Mouse (Mus musculus): ENCODE results near the gene Zcchc7.

- TF ChIP-seq GATA1 (IDR thresholded peaks at IDR 0.05; ENCODE audit: borderline replicate concordance, low read length) (no peak), FLI1 (IDR thresholded peaks at IDR 0.05; ENCODE audit: low read length) (no peak)
Measured at GRCm38 (mm10) chr4:44922466-44923128, 166.9 kb downstream of the Zcchc7 start.

Measured in megakaryocyte, embryonic 14.5 days (primary cell).